Mouse (Mus musculus) common myeloid progenitor, adult 5-6 weeks (primary cell): ENCODE measurements around the gene Dysf. TPM values are rescaled to one million over a fixed set of nuclear protein-coding genes. Genes with fewer than 3 reads are reported as not detected.

Experiments used
- ATAC-seq: replicated peaks from 2 replicates; pipeline ENCODE4 v1.8.0; 2016; ENCODE audit warnings: low read depth, mild to moderate bottlenecking, moderate TSS enrichment, inconsistent platforms; ENCODE audit not compliant: poor library complexity, severe bottlenecking
- total RNA-seq: library from RNA; stranded (forward); fragments of 200-1000, 187-1606 nt; gene quantifications from 2 replicates; pipeline ENCODE4 v1.2.3, GENCODE M21; 2017

Dysf gene
- total RNA-seq, 1 experiment from 2014 or later: not detected

DNA sequence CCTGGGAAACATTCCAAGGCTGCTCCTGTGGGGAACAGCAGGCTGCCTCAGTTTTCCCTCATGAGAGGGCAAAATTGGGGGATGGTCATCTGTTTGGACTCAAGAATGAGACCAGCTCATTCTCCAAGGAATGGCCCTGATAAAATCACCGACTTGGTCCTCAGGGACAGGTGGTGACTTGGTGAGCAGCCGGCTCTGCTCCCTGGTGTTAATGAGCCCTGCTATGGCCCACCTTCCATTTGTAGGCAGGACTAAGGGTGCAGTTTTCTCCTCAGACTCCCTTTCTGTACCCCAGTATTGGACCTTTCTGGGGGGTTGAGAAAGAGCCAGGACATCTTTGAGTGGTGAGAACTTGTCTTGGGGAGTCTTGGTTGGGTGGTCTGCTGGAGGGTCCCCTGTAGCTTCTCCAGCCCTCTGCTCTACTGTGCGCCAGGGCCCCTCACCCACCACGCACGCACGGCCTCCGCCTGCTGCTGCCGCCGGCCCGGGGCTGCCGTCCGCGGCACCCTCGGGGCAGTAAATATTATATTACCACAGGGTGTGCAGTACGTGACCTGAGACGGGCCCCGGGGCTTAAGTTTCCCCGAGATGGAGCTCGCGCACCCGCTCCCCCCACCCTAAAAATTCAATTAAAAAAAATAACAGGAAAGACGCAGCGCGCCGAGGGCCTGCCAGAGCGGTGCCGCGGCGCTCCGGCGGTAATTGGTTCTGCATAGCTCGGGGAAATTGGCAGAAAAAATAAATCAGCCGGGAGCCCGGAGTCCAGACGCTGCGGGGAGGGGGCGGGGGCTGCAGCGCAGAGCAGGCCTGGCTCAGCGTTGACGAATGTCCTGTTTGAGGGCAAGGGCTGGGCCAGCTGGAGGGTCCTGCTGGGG is 97.0 kb downstream of the Dysf start:
- ATAC-seq: no peak

DNA sequence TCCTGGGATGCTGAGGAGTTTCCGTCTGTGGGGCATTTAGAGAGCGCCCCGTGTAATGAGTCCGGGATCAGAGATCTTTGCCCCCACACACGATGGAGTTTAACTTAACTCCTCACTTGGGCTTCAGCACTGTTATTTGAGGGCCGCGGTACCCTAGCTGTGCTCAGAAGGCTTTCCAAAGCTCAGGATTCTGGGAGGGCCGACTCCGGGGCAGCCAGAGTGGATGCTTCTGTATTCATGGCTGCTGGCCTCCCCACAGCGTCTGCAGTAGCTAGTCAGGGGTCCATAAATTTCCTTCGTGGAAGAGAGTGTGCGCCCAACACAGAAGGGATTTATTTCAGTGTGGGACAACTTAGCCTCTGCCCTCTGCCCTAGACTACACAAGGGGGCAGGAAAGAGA is 97.7 kb downstream of the Dysf start:
- no peak for ATAC-seq

DNA sequence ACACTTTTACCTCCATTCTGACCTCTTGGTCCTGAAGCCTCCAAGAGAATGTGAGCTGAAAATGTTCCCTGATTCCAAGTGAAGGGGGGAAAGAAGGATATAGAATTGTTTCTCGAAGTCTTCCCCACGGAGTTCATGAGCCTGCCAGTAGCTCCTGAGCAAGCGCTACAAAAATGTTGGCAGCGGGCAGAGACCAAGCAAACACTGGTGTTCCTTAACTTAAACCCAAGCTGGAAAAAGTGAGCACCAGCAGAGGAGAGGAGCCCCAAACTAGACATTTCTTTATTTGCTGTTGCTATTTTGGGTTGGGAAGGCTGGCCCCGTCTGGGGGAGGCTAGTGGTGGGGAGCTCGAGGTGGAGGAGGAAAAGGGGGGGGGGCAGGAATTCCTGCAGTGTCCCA is 102.0 kb downstream of the Dysf start:
- no peak for ATAC-seq

DNA sequence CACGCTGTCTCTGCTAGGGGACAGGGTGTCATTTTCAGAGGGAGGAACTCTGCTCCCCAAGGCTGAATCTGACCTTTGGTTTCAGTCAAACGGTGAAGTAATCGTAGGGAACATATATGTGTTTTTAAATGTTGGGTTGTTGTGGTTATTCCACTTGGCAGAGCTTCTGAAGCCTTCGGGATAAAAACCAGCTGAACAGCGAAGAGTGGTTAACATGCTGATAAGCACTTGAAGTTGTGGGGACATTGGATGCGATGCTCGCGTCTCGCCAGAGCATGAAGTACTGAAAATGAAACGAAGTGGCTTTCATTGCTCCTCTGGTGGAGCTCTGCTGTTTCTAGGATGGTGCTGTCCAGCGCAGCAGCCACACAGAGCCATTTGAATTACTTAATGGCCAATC is 102.7 kb downstream of the Dysf start:
- ATAC-seq: no peak

DNA sequence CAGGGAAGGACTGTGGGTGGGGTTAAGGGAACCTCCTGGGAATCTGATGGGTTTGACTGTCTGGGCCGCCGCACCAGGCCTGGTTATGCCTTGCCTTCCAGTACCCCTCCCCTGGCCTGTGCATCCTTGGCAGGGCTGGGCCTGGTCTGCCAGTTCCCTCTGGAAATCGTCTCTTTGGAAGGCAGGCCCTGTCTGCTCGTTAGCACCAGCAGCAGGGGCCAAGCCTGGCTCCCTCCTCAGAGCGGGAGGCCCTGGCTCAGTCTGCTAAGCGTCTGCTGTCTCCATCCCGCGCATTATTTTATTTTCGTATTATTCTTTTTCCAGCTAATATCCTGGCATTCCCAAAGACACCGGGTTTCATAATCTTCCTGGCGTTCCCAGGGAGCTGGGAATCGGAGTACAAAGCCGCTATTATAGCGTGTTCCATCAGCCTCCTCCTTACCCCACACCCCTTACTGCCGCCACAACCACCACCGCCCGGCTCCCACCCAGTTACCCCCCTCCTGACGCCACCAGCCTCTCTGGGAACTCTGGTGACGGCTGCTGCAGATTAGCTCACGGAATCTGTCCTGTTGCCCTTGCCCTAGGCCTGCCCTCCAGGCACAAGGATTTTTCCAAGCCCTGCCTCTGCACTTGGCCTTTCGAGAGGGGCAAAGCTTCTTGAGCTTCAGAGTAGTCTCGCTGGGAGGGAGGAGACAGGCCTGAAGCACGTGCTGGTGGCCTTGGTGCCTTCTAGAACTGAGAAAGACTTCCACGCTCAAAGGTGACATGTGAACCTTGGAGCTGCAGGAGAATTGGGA is 111.5 kb downstream of the Dysf start:
- ATAC-seq: no peak

DNA sequence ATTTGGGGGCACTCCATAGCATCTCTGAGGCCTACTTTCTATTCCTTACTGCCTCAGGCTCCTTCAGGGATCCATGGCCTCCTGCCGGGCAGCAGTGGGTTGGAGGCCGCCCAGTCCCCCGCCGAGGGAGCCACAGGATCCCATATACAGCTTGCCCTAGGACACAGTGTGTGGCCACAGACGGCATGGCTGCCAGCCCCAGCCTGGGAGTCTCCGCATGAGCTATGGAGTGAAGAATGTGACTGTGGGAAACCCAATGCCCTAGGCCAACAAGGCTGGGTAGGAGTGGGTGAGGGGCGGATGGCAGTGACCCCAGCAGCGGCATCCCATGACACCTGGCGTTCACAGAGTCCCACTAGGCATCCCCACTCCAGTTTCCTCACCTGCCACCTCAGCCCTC is 116.2 kb downstream of the Dysf start:
- no peak for ATAC-seq

DNA sequence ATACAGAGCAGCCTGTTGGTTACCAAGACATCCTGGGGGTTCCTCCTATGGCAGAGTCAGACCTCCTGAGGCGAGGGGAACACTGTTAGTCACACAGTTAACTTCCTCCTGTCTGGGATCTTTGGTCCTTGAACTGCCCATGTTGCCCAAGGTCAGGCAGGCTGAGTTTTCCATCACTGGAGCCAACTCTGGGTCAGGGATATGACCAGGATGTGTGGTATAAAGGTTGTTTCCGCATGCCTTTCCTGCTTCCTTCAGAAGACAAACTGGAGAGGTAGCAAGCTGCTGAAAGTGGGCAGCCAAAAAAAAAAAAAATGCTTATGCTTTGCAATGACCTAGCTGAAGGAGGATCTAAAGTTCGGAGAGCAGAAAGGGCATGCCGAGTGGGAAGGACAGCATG is 116.7 kb downstream of the Dysf start:
- no peak for ATAC-seq

DNA sequence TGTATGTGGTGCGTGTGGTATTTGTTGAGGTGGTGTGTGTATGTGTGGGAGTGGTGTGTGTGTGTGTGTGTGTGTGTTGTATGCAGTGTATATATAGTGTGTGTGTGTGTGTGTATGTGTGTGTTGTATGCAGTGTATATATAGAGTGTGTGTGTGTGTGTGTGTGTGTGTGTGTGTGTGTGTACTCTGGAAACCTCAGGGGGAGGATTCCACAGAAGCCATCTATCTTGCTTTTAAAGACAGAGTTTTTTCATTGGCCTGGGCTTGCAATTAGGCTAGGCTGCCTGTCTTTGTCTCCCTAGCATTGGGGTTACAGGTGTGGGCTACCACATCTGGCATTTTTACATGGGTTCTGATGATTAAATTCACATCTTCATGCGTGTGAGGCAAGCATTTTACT is 119.8 kb downstream of the Dysf start:
- ATAC-seq: no peak

DNA sequence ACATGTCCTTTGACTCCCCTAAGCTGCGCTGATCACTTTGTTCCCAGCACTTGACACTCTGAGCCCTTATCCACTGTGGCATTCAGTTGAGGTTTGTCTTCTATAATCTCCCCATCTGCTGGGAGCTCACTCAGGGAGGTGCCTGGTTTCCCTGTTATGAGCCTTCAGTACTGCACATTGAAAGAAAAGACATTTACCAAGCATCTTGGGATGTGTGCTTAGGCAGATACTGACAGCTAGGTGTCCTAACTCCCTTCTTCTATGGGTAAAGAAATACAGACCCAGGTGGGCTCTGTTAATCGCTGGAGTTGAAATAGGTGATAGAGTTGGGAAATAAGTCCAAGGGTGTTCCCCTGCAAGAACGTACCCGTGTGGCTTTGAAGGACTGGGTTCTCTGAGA is 122.5 kb downstream of the Dysf start:
- no peak for ATAC-seq

DNA sequence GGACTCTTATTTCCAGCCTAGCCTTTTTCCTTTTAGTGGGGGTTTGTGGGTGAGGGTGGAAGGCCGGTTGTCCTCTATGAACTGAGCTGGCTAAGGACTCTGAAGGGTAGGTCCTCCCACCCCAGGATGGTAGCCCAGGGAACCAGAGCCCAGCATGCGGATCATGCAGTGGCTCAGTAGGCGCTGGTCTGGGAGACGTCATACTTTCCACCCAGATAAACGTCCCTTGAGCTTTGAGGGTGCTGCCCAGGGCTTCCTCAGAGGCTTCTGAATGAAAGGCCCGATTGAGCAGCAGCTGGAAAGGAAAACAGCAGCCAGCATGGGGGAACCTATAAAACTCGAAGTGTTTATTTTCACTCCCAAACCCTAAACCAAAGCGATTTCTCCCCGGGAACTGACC is 123.1 kb downstream of the Dysf start:
- ATAC-seq: no peak

DNA sequence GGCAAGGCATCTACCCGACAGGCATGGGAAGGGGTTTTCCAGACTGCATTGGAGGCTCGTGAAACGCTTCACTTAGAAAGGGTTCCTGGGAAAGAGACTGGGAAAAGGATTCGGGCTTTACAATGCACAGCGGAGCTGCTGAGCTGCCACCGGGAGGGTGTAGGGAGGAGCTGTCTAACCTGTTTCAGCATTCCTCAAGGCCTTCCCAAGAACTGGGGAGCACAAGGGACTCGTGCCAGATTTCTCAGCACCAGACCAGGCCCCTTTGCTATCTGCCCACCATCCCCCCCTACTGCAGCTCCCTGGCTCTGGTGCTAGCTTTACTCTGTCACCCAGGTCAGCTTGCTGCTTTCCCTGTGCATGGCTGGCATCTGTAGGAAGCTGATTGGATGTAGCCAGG is 124.7 kb downstream of the Dysf start:
- no peak for ATAC-seq

DNA sequence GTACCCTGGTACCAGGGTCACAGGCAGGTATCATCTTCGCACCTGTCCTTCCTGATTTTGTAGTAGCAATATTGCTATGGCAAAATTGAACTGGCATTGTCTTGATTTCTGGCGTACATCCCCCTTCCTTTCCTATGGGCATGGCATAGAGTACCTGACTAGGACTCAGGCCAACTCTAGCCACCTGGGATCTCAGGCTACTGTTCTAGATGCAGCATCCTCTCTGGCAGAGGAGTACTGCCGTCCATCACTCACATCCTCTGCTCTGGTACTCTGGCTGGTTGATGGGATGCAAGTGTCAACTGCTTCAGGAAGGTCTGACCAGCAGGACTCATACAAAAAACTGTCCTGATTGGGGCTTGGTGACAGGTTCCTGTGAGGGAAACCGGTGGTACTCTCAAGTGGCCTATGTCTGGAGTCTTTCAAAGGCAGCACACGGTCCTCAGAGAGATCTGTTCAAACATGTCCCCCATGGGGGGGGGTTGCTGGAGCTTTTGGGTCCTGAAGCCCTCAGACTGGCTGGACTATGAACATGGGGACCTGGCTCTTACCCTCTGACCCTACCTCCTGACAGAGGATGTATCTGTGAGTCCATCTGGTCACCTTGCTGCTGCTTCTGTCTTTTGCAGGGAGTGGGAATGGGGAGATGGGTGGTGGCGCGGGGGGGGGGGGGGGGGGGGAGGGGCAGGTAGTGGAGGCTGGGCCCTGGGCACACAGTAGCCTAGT is 125.8 kb downstream of the Dysf start:
- ATAC-seq: no peak

DNA sequence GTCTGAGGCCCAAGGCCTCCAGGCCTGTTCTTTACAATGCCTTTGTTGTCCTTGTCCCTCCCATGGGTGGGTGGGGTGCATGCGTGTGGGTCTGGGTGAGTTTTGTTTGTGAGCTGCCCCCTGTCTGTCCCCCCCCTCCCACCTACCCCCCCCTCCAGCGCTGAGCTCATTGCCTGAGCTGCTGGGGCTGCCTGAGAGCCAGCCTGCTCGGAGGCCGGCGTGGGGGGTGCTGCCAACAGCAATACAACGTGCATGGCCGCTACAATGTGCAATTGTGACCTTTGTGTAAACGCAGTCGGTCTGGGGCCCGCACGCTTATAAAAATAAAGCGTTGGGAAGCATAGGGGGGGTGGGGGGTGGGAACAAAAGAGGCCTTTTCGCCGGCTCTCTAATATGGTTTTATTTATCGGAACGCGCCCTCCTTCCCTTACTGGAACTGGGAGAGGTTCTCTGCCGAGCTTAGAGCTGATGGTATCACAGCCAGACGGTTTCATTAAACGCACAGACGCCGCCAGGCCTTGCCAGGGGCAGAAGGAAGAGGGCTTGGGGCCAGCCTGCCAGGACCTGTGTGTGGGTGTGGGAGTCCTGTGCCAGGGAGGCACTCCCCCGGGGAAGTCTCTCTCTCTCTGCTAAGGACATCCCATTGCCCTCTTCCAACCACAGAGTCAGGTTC is 126.5 kb downstream of the Dysf start:
- no peak for ATAC-seq

DNA sequence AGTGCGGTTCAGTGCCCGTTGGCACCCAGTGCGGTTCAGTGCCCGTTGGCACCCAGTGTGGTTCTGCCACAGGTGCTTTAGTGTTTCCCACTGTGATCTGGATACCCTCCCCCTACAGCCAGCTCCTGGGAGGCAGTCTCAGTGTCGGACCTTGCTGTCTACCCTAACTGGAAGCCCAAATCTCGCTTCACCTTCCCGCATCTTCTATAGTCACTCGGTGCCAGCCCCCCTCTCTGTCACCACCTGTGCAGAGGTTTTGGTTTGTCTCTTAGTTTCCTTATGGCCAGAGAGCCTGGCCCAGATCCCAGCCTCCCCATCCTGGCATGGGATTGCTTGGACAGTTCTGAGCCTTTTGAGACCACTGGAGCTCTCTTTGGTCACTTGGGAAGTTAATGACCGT is 127.3 kb downstream of the Dysf start:
- no peak for ATAC-seq

DNA sequence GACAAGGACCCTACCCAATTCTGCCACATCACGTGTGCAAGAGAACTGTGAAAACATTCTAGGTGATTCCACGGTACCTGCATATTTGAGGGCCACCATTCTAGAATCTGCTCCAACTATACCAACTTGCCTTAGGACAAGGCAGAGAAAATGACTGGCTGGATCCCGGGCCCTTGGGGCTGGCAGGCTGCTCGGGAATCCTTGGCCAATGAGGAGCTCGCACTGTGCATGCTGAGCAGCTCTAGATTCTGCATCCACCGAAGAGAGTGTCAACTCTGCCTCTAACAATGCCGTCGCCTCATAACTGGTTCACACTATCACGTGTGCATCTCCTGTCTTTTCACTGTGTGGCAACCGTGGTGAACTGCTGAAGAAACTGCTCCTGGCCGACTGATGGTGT is 128.0 kb downstream of the Dysf start:
- no peak for ATAC-seq

DNA sequence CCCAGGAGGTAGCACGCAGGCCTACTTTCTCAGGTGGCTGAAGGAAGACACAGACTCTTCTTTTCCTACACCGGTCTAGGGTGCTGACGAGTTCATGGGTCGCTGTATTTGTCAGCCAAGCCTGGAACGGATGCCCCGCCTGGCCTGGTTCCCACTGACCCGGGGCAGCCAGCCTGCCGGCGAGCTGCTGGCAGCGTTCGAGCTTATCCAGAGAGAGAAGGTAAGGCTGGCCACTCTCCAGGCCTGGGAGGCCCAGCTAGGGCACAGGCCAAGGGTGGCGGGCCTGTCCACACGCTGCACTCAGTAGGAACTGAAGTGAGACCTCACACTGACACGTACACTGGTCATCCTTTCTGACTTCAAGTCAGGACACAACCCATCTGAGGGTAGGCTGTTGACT is 131.5 kb downstream of the Dysf start:
- no peak for ATAC-seq

DNA sequence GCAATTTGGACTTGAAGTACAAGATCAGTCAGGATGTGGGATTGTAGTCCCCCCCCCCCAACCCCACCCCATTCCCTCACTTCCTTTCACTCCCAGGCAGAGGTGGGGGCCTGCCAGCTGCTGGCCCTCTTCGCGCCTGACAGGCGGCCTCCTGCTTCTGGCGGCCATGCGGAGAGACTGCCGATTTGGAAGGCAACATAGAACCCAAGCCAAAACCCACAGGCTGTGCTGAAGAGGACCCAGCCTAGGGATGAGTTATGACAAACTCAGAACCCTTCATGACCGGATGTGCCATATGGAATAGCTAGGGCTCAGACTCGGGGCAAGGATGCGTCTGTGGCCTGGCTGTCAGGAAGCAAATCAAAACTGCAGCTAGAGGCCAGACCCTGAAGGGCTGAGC is 134.1 kb downstream of the Dysf start:
- ATAC-seq: no peak

DNA sequence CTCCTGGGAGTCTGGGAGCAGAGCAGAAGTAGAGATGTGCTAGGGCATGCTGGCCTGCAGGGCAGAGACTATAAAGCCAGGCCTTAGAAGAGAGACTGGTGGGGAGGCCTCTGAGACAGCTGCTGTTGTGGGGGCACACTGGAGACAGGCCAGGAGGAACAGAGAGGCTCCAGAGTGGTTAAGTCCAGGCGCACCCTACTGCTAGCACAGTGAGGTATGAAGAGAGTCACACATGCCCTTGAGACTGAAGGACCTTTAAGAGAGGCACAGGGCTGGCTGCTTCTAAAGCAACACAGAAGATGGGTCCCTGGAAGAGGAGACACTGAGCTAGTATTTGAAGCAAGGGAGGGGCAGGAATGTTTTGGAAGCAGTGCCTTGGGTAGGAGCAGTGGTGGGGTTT is 134.9 kb downstream of the Dysf start:
- ATAC-seq: no peak

DNA sequence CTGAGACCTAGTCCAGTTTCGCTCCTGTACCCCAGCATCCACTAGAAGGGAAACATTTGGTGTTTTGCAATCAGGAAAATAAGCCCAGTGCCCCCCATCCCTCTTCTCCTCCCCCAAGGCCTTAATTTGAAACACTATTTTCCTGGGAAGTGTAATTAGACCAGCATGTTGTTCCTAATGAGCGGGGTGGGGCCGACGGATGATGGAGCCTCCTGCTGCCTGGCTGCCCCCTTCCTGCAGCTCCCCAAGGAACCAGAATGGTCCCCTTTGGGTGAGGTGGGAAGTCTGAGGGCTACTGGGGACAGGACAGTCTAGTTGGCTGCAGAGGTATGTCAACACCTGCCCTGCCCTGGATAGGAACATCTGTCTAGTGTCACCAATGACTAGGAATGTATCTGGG is 136.0 kb downstream of the Dysf start:
- ATAC-seq: no peak

DNA sequence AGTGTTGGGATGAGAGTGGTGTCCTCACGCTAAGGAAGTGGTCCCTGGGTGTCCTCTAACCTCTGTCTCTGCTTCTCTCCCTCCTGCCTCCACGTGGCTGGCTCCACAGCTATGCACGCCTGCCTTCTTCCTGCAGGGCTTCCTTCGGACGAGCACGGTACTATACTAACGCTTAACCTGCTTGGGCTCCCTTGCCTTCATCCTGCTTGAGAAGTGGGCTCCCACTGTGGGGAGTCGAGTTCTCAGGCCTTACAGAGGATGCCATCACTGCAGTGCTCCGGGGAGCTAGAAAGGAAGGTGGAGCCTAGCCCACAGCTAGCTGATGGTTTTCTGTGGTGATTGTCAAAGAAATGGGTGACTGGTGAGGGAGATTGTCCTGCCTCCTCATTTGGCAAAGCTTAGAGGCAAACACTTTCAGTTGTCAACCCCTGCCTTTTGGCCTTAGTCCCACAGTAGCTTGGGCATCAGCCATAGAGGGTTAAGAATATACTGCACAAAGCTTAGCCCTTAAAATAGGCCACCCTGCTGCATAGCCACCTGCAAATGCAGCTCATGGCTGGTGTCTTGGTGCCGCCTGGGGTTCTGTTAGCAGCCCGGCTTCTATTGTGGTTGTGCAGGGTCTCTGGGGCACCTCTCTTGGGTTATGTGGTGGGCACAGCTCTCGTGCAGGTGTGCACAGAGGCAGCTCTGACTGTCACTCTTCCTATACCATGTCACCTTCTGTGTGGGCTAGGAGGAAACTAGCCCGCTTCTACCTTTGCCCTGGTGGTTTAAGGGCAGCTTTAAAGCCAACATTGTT is 139.0 kb downstream of the Dysf start:
- no peak for ATAC-seq
